Mouse (Mus musculus) small intestine, adult 2 months (tissue): ENCODE measurements around the gene Cryba1.

Source experiments
- CTCF ChIP-seq: fragments of 200-500 bp; IDR thresholded peaks from 2 replicates; pipeline ENCODE4 v1.5.1; 2012; ENCODE audit warnings: low read depth, mild to moderate bottlenecking, control low read depth, inconsistent platforms, low read length, moderate library complexity, mixed read lengths; ENCODE audit not compliant: insufficient replicate concordance, insufficient read length; ENCODE audit errors: extremely low read depth
- POLR2A ChIP-seq: fragments of 200-500 bp; IDR thresholded peaks from 2 replicates; pipeline ENCODE4 v1.6.1; 2012; ENCODE audit warnings: low read depth, mild to moderate bottlenecking, control low read depth, inconsistent platforms, low read length, moderate library complexity

- no peak for TF ChIP-seq POLR2A
- no peak for TF ChIP-seq CTCF
Observed at GRCm38 (mm10) chr11:77748996-77749395, 23.9 kb upstream of the Cryba1 start.
